Mouse (Mus musculus): ENCODE results near the gene Gpr12.
"Not testable (repeated sequence)": the region's sequence is repeated elsewhere in the genome, so short reads cannot be mapped to it uniquely, and the experiment has no call there.

The Gpr12 gene

GRCm38 (mm10) chr5:146586357-146587070, 1.5 kb upstream of the Gpr12 start:
- intact Hi-C loops (cut with DNase I) = no loop called here

- intact Hi-C loops (cut with DNase I) = no loop called here
Measured at GRCm38 (mm10) chr5:146585307-146585651, 240 bp upstream of the Gpr12 start.

GRCm38 (mm10) chr5:146584156-146584477, 922 bp downstream of the Gpr12 start:
- intact Hi-C loops (cut with DNase I) = no loop called here

GRCm38 (mm10) chr5:146576668-146577067, 8.4 kb downstream of the Gpr12 start:
- intact Hi-C loops (cut with DNase I) = no loop called here

- intact Hi-C loops (cut with DNase I) = not testable (repeated sequence)
Measured at GRCm38 (mm10) chr5:146572735-146573042, 12.3 kb downstream of the Gpr12 start.

- intact Hi-C loops (cut with DNase I) = not testable (repeated sequence)
Measured at GRCm38 (mm10) chr5:146571830-146572734, 13.0 kb downstream of the Gpr12 start.

GRCm38 (mm10) chr5:146570179-146570578, 14.9 kb downstream of the Gpr12 start:
- intact Hi-C loops (cut with DNase I) = not testable (repeated sequence)

- intact Hi-C loops (cut with DNase I) = no loop called here
Measured at GRCm38 (mm10) chr5:146567054-146567453, 18.0 kb downstream of the Gpr12 start.

GRCm38 (mm10) chr5:146564259-146564658, 20.8 kb downstream of the Gpr12 start:
- intact Hi-C loops (cut with DNase I) = no loop called here

- intact Hi-C loops (cut with DNase I) = not testable (repeated sequence)
Measured at GRCm38 (mm10) chr5:146555836-146556235, 29.2 kb downstream of the Gpr12 start, which contains the start of gene Gm3415. TSS of gene Gm3415 (plus strand) at chr5:146556136.

GRCm38 (mm10) chr5:146537347-146537746, 47.7 kb downstream of the Gpr12 start, which contains the start of gene Gm3409:
TSS of gene Gm3409 (plus strand) at chr5:146537647.
- intact Hi-C loops (cut with DNase I) = not testable (repeated sequence)

Data from adrenal gland (tissue).